In genomic region chr16:73765184-73765583, GRCm38 (mm10) we compare ENCODE assay signal across 21 mouse cellular contexts.
"Had no signal": no experiment of that assay in that cellular context is flagged by ENCODE, and none has a peak within 500 bp of the region (broad histone marks: within the 10 kb centered on the region; RNA-seq: fewer than 3 reads in every experiment).

No protein-coding gene starts in this region.

- H3K9me3 ChIP-seq: lung, embryonic 15.5 days; megakaryocyte, embryonic 14.5 days; midbrain, embryonic 12.5 days; neural tube, embryonic 13.5 days; neural tube, embryonic 15.5 days had no signal

- DNase-seq: lung, adult 2 months; lung, postnatal 14 days; lung, postnatal 36 days; midbrain, embryonic 14.5 days; retina, postnatal 1 day; right cerebral cortex, adult 18-20 months; right cerebral cortex, postnatal 25 days; right cerebral cortex, postnatal 4 days; spleen, adult 18-20 months; thymus, adult 18-20 months; thymus, postnatal 14 days; thymus, postnatal 36 days had no signal

- H3K4me1 ChIP-seq: lung, embryonic 15.5 days; megakaryocyte, embryonic 14.5 days; midbrain, embryonic 12.5 days; neural tube, embryonic 13.5 days; neural tube, embryonic 15.5 days had no signal

- H3K4me2 ChIP-seq: lung, embryonic 15.5 days; midbrain, embryonic 12.5 days; neural tube, embryonic 13.5 days; neural tube, embryonic 15.5 days had no signal

- H3K27ac ChIP-seq: lung, embryonic 15.5 days; macrophage; midbrain, embryonic 12.5 days; neural tube, embryonic 13.5 days; neural tube, embryonic 15.5 days had no signal

- H3K27me3 ChIP-seq: lung, embryonic 15.5 days; megakaryocyte, embryonic 14.5 days; midbrain, embryonic 12.5 days; neural tube, embryonic 13.5 days; neural tube, embryonic 15.5 days had no signal

- H3K9ac ChIP-seq: lung, embryonic 15.5 days; midbrain, embryonic 12.5 days; neural tube, embryonic 13.5 days; neural tube, embryonic 15.5 days had no signal

- H3K4me3 ChIP-seq: lung, embryonic 15.5 days; megakaryocyte, embryonic 14.5 days; midbrain, embryonic 12.5 days; myocyte; neural tube, embryonic 13.5 days; neural tube, embryonic 15.5 days had no signal

- H3K36me3 ChIP-seq: lung, embryonic 15.5 days; midbrain, embryonic 12.5 days; neural tube, embryonic 13.5 days; neural tube, embryonic 15.5 days had no signal

- ATAC-seq: lung, postnatal 0 days; midbrain, embryonic 16.5 days had no signal
